Mouse (Mus musculus): ENCODE measurements around the gene Epn1. TPM values are rescaled to one million over a fixed set of nuclear protein-coding genes. Genes with fewer than 3 reads are reported as not detected.
"Not testable (repeated sequence)": the region's sequence is repeated elsewhere in the genome, so short reads cannot be mapped to it uniquely, and the experiment has no call there.

The Epn1 gene
- total RNA-seq, 2 experiments from 2014 or later, result 134 to 145 TPM

GRCm38 (mm10) chr7:5058631-5059030, 21.4 kb upstream of the Epn1 start:
- no peak for DNase-seq

GRCm38 (mm10) chr7:5059421-5059820, 20.6 kb upstream of the Epn1 start:
- no peak for DNase-seq

DNA sequence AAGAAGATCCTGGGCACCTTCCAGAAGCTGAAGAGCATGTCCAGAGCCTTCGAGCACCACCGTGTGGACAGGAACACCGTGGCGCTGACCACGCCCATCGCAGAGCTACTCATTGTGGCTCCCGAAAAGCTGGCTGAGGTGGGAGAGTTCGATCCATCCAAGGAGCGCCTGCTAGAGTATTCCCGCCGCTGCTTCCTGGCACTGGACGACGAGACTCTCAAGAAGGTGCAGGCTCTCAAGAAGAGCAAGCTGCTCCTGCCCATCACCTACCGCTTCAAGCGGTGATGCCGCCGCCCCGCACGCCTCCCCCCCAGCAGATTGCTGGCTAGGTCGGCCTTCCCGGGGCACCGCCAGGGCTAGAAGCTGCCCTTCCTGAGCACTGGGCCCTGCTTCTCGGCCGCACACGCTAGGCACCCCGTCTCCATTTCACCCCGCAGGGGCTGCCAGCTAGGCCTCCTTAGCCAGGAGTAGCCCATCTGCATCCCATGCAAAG, 19.8 kb upstream of the Epn1 start:
- DNase-seq, result peak; percentile 60

DNA sequence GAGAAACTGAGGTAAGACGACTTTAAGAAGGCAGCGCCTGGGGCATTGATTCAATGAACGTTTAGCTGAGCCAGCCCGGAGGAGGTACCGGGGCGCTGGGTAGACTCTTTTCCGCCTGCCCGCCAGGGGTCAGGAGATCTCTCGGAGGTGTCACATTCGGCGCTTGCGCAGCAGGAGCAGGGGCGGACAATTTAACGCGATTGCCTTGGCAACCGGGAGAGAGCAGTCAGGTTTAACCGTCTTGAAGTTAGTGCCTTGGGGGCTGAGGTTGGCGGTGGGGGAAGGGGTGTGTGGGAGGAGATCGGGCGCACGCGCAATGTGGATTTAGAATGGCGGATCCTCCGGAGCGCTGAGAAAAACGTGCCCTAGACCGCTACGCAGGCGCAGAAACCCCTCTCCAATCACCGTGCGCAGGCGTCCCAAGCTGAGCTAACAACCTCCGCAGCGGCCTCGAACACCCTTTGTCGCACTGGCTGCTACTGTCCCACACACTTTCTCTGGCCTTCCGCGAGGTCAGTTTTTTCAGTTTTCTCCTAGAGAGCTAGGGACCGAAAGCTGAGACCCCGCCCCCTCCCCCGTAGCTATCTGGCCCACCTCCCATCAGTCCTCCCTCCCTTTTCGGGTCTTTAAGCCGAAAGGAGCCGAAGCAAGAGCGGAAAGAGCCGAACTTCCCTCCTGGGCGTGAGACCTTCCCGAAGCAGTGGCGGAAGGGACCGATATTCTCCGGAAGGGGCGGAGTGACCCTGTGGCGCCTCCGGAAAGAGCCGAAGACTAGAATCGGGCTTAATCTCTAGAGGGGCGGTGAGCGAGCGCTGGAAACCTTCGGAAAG, 18.9 kb upstream of the Epn1 start:
- peak; percentile 95 for DNase-seq

DNA sequence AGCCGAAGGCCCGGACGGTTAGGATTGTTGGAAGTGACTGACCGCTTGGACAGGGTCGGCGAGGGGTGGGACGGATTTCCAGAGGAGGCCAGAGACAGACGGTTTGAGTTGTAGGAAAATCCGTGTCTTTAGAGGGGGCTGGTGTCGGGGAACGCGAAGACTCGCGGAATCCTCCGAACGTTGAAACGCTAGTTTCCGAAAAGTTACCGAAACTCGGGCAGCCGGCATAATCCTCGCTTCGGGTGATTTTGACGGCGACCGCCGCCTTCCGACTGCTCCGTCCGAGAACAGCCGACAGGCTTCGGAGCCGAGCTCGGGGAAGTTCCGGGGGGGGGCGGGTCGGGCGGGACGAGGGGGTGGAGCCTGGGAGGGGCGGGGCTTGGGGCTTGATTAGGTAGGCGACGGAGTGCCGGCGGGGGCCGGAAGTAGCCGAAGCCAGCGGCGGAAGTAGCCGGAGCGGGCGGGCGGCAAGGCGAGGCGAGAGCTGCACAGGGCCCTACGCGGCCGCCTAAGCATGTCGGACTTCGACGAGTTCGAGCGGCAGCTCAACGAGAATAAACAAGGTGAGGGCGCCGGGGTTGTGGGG, 18.2 kb upstream of the Epn1 start, which contains the start of gene U2af2:
U2af2 (plus strand) TSS at position 370 of the 586 bp plus-strand sequence.
- DNase-seq, result peak; percentile 94

DNA sequence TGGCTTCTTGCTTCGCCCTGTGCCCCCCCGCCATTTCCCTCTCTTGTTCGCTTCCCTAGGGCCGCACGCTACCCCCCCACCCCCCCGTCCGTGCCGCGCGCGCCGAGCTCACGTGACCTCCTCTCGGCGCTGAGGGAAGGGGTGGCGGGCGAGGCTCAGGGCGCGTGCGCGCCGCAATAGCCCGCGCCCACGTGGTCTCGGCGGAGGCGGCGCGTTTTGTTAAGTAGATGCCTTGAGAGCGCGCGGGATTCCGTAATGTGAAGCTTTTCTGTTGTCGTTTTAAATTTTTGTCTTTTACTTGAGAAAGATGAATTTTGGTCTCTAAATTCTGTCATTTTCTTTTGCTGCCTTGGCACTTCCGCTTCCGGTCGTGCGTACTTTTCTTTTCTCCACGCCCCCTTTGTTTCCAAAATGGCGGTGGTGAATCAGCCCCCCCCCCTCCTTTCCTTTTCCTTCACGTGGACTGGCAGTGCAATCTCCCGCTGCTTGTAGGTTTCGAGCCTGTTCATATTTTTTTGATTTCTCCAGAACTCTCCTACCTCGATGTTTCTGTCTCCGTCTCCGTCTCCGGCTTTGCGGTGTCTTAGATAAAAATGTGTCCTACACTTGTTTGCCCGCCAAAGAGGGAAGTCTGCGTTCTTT, 17.6 kb upstream of the Epn1 start:
- no peak for DNase-seq

DNA sequence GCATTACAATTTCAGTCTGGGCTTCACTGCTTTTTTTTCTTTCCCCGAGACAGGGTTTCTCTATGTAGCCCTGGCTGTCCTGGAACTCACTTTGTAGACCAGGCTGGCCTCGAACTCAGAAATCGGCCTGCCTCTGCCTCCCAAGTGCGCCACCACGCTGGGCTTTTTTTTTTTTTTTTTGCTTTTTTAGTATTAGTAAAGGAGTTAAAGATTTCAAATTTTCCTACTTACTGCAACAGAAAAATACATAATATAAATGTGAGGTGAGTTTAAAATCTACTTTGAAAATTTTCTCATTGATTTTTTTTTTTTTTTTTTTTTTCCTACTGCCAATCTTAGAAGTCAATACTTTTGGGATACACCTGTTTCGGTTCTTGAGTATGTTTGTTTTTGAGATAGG, 15.1 kb upstream of the Epn1 start:
- DNase-seq, result no peak

DNA sequence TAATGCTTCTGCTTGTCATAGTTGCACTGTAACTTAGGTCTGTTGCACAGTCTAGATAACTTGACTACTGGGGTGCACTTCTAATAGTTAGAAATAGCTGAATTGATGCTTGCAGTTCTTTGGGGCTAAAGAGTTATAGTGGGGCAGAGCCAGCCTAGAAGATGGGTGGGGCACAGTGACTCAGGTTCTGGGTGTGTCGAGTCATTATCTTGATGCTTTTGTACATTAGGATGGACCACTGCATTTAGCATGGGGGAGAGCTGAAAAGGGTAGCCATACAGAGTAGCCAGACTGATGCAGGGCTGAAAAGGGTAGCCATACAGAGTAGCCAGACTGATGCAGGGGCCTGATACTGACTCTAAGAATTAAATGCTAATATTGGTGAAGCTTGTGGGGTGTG, 6.4 kb upstream of the Epn1 start:
- DNase-seq, result no peak

DNA sequence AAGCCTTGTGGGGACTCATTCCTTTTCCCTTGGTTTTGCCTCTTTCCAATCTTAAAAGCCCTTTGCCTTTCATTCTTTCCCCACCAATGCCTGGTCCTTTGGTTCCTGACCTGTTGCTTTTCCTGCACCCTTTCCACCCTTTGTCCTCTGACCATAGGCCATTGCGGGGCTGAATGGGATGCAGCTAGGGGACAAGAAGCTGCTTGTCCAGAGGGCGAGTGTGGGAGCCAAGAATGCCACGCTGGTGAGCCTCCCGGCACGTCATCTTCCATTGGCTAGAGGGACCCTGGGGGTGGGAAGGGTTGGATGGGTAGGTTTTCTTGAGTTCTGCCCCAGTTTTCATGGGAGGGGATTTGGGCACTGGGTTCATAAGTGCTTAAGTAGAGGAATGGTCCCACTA, 5.1 kb upstream of the Epn1 start:
- DNase-seq, result no peak

GRCm38 (mm10) chr7:5076931-5077330, 3.1 kb upstream of the Epn1 start:
- no peak for DNase-seq

- DNase-seq, result not testable (repeated sequence)
Measured at GRCm38 (mm10) chr7:5079365-5080009, 548 bp upstream of the Epn1 start.

DNA sequence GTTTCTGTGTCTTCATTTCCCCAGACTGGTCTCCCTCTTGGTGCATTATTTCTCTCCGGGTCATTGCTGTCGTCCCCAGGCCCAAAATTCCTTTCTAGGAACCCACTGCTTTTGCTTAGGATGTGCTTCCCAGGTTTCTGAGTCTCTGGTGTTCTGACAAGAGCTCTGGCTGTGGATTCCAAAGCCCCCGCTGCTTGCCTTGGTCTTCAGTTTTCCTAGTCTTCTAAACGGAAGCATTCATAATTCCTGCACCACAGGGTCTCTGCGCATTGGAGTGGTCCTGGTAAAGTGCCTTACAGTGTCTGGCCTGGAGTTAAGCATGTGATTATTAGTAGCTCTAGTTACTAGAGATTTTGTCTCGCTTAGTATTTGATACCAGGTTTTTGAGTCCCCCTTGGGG, 780 bp downstream of the Epn1 start:
- DNase-seq, result no peak

GRCm38 (mm10) chr7:5081241-5081640, 1.2 kb downstream of the Epn1 start:
- no peak for DNase-seq

DNA sequence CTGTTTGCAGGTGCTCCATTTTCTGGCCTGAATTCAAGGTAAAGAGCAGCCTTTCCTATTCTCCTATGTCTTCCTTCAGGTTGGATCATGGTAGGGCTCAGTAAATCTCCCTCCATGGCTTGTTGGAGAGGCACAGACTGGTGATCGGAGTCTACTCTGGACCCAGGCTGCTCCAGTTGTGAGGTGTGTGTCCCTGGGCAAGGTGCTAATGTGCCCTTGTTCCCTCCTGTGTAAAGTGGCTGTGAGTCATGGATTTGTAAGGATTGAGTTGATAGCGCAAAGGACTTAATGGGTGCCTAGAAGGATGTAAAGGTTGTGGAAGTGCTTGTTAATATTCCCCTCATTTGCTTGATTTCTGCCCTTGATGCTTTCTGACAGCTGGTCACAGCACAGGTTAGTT, 1.9 kb downstream of the Epn1 start:
- DNase-seq, result no peak

DNA sequence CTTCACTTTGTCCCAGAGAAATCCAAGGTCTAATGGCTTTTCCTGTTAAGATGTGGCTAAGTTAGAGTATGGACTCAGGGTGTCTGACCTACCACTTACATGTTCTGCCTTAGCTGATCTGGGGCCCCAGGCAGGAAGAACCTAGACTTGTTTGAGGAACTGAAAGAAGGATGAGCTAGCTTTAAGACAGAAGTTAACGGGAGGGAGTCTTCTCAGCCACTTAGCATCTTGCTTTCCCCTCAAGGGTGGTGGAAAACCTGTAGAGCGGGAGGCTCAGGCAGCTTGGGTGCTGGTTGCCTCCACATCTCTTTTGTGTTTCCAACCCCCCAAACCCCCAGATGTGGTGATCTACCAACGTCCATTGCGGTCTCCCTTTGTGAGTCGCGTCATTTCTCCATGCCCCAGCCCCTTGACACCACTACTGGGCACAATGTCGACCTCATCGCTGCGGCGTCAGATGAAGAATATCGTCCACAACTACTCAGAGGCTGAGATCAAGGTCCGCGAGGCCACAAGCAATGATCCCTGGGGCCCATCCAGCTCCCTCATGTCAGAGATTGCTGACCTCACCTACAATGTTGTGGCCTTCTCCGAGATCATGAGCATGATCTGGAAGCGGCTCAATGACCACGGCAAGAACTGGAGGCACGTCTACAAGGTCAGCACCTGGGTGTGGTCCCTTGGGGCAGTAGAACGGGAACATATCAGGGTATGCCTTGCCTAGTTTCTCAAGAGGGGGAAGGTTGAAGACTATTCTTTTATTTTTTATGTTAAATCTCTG, 3.5 kb downstream of the Epn1 start:
- no peak for DNase-seq

GRCm38 (mm10) chr7:5085512-5085911, 5.5 kb downstream of the Epn1 start:
- no peak for DNase-seq

GRCm38 (mm10) chr7:5086921-5087440, 6.9 kb downstream of the Epn1 start:
- no peak for DNase-seq

- no peak for DNase-seq
Measured at GRCm38 (mm10) chr7:5087886-5088285, 7.9 kb downstream of the Epn1 start.

- DNase-seq, result no peak
Measured at GRCm38 (mm10) chr7:5089853-5090252, 9.8 kb downstream of the Epn1 start.

DNA sequence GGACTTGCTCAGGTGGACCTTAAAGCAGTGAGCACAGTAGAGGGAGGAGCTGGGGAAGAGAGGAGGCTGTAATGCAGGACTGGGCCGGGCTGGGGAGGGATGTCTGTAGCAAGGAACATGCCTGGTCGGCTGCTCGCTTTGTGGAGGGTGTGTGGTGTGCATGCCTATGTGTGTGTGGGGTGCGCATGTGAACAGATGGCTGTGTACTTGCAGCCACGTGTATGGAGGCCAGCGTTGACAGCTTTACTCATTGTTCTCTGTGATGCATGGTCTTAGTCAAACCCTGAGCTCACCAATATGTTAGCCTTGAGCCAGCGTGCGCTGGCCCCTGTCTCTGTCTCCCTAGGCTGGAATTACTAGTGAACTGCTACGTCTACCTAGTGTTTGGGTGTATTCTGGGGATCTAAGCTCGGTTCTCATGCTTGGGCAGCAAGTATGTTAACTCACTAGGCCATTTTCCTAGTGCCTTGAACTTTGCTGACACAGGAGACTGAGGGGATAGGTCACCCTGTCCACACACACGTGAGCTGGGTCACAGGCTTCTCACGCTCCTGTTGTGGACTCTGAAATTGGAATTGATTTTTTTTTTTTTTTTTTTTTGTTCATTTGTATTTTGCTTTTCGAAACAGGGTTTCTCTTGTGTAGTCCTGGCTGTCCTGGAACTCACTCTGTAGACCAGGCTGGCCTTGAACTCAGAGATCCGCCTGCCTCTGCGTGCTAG, 11.1 kb downstream of the Epn1 start:
- no peak for DNase-seq

GRCm38 (mm10) chr7:5092381-5092780, 12.3 kb downstream of the Epn1 start:
- DNase-seq, result no peak
